ENCODE assay signal across 33 mouse cellular contexts in genomic region chr6:137114859-137115258, GRCm38 (mm10). TPM values are rescaled to one million over a fixed set of nuclear protein-coding genes. Genes with fewer than 3 reads are reported as not detected.
"Had no signal": no experiment of that assay in that cellular context is flagged by ENCODE, and none has a peak within 500 bp of the region (broad histone marks: within the 10 kb centered on the region; RNA-seq: fewer than 3 reads in every experiment).

No protein-coding gene starts in this region.

- H3K9me3 ChIP-seq: heart, embryonic 10.5 days; heart, embryonic 12.5 days; heart, embryonic 13.5 days; heart, embryonic 15.5 days; hindbrain, embryonic 10.5 days; hindbrain, embryonic 12.5 days; hindbrain, embryonic 13.5 days; hindbrain, embryonic 15.5 days; intestine, embryonic 15.5 days; kidney, embryonic 15.5 days had no signal

- ATAC-seq: hindbrain, embryonic 16.5 days; hindbrain, postnatal 0 days; inflammation-experienced regulatory T-cells, adult 6 months had no signal

- H3K4me1 ChIP-seq: hindbrain, embryonic 10.5 days; hindbrain, embryonic 13.5 days; hindbrain, embryonic 15.5 days had no signal

- H3K9ac ChIP-seq: heart, embryonic 12.5 days; heart, embryonic 13.5 days; heart, embryonic 15.5 days; hindbrain, embryonic 12.5 days; hindbrain, embryonic 13.5 days; hindbrain, embryonic 14.5 days; hindbrain, embryonic 15.5 days; intestine, embryonic 15.5 days; kidney, embryonic 15.5 days had no signal

- H3K27me3 ChIP-seq: heart, embryonic 12.5 days; hindbrain, embryonic 12.5 days; hindbrain, embryonic 13.5 days; hindbrain, embryonic 15.5 days; intestine, embryonic 15.5 days; kidney, embryonic 15.5 days had no signal

- H3K4me3 ChIP-seq: heart, embryonic 10.5 days; heart, embryonic 12.5 days; heart, embryonic 13.5 days; heart, embryonic 15.5 days; hindbrain, embryonic 10.5 days; hindbrain, embryonic 12.5 days; hindbrain, embryonic 13.5 days; hindbrain, embryonic 15.5 days; intestine, embryonic 15.5 days; kidney, embryonic 15.5 days; layer of hippocampus, adult 2 months; left cerebral cortex, adult 2 months had no signal

- H3K4me2 ChIP-seq: heart, embryonic 12.5 days; heart, embryonic 13.5 days; heart, embryonic 15.5 days; hindbrain, embryonic 12.5 days; hindbrain, embryonic 13.5 days; hindbrain, embryonic 14.5 days; hindbrain, embryonic 15.5 days; intestine, embryonic 15.5 days; kidney, embryonic 15.5 days had no signal

- H3K36me3 ChIP-seq: heart, embryonic 10.5 days; heart, embryonic 12.5 days; heart, embryonic 13.5 days; heart, embryonic 15.5 days; hindbrain, embryonic 10.5 days; hindbrain, embryonic 12.5 days; hindbrain, embryonic 13.5 days; hindbrain, embryonic 15.5 days; intestine, embryonic 15.5 days; kidney, embryonic 15.5 days had no signal

- H3K27ac ChIP-seq: heart, embryonic 10.5 days; heart, embryonic 13.5 days; heart, embryonic 15.5 days; hindbrain, embryonic 10.5 days; hindbrain, embryonic 12.5 days; hindbrain, embryonic 13.5 days; hindbrain, embryonic 15.5 days; hindbrain, postnatal 0 days; intestine, embryonic 15.5 days; kidney, embryonic 15.5 days; kidney, postnatal 0 days; layer of hippocampus, adult 2 months; left cerebral cortex, adult 2 months had no signal

- DNase-seq: heart, postnatal 10 days; heart, postnatal 14 days; heart, postnatal 36 days; heart, postnatal 4 days; kidney, adult 11 months; kidney, adult 18-20 months; kidney, adult 2 months; kidney, adult 8-10 months; kidney, adult 9 months; kidney, postnatal 10 days; kidney, postnatal 14 days; kidney, postnatal 25 days; kidney, postnatal 36 days; kidney, postnatal 4 days; layer of hippocampus, adult 9-11 months; layer of hippocampus, postnatal 36 days had no signal

RNA-seq across cellular contexts. Expression of gene Rerg, which starts 55.4 kb away (rescaled TPM):
- polyA plus RNA-seq: inflammation-experienced regulatory T-cells, adult 6 months had no signal
